Mouse (Mus musculus): Measurements from ENCODE around the gene Ivns1abp.
"Not testable (repeated sequence)": the region's sequence is repeated elsewhere in the genome, so short reads cannot be mapped to it uniquely, and the experiment has no call there.

The Ivns1abp gene

DNA sequence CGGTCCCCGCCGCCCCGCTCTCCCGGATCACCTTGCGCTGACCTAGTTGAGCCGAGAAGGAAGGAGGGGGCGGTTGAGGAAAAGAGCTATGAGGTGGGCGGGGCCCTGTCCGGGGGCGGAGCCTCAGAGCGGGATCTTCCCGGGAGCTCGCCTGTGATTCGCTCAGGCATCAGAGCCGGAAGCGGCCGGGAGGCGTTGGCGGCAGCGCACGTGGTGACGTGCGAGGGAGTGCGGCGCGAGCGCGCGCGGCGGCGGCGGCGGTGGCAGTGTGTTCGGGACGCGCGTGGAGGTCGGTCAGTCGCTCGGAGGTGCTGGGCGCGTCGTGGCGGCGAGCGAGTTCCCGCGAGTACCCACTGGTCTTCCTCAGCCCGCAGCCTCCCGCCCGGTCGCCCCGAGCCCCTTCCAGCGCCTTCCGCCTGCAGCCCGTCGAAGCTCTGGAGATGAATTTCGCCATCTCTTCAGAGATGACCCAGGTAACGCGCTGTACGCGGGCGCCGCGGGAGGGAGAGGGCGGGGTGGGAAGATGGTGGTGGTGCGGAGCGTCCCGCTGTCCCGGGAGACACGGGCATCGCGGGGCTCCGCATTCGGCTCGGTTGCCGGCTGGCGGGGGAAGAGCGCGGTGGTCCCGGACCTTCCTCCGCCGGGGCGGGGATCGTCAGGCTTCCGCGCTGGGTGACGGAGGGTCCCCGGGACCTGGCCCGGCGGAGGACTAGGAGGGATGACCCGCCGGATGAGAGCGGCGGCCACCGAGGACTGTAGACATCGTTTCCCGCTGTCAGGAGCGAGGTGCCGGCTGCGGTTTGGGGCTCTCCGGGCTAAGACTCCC lies at the start of gene Ivns1abp:
TSS of gene Ivns1abp (plus strand) at position 195 of the 826 bp plus-strand sequence.
- DNase-seq (ENCODE audit: low spot score): peak; percentile 95

DNA sequence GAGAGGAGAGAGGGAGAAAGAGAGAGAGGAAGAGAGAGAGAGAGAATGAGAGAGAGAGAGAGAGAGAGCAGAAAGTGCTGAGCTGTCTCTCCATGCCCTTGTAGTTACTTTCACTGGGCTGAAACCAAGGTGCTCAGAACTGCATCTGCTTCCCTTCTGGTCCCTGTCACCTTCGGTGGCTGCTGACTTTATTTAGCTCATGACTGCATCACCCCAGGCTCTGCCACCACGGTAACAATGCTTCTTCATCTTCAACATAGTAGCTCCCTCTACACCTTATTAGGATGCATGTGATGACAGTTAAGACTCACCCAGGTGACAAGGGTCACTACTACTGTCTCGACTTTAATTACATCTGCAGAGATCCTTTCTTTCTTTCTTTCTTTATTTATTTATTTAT lies 48.8 kb upstream of the Ivns1abp start:
- DNase-seq (ENCODE audit: low spot score): no peak

DNA sequence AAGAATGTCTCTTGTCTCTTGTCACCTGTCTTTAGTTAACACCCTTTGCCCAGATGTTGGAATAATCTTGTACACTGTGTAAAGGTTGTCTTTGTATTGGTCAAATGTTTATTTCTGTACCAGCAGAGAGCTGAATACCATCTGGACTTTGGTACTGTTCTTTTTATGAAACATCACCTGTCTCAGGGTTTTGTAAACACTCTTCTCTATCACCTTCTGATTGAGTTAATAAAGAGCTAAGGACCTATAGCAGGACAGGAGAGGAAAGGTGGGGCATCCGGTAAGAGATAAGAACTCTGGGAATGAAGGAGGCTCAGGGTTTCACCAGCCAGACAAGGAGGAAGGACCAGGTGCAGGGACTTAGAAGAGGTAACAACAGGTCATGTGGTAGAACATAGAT lies 47.7 kb upstream of the Ivns1abp start:
- no peak for DNase-seq (ENCODE audit: low spot score)

DNA sequence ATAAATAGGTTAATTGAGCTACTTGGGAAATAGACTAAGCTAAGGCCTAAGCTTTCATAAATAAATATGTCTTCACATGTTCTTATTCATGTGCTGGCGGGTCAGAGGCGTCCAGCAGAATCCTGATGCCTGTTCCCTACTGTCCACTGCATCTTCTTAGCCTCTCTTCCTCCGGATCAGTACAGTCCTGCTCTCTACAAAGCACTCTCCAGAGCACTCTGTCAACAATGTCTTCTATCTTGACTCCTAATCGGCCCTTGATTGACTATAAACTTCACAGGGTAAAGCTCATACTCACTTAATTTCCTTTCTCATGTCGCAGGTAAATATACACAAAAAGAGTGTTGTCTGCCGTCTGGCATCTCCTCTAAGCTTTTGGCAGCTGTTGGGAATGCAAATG lies 47.3 kb upstream of the Ivns1abp start:
- no peak for DNase-seq (ENCODE audit: low spot score)

DNA sequence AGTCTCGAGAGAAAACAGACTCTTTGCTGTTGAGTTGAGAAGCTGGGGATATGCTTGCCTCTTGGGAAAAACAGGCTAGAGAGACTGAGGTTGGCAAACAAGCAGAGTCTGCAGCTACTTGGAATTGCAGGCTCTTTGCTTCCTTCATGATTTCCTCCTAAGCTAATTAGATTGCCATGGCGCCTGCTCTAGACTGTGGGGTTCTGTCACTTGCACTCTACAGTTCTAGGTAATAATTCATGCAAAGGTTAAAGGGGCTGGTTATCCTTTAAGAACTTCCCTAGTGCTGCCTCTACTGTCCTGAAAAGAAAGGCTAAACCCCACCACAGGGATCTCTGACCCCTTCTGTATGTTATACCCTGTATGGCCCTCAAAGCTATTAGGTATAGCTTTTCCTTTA lies 46.7 kb upstream of the Ivns1abp start:
- DNase-seq (ENCODE audit: low spot score): no peak

DNA sequence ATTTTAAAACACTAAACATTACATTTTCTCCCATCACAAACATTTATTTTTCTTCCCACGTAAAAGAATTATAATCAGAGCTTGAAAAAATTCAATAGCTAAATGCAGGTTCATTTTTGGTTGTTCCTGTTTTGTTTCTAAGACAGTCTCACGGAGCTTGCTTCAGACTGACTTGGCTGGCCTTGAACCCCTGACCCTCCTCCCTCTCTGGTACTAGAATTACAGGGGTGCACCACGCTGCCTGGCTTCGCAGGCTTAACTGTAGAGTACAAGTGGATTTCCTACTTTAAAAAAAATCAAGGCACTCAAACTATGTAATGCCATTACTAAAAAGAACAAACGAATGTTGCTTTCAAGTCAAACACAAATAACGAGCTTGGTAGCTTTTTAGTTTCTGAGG lies 42.8 kb upstream of the Ivns1abp start:
- DNase-seq (ENCODE audit: low spot score): no peak

DNA sequence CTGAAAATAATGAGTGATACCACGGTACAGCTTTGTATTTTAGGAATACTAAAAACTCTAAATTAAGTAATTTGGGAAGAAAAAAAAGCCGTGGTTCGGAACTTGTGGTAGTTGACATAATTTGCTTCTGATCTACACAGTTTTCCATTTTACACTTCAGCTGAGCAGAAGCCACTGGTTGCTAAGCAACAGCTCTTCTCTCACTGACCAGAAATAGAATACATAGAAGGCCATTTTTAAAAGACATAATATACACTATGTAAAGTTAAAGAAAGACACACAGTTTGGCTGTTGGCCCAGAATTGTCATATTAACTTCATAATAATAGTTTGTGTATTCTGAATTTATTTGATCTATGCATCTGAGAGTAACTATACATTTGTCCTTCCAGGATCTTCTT lies 42.4 kb upstream of the Ivns1abp start:
- DNase-seq (ENCODE audit: low spot score): no peak

DNA sequence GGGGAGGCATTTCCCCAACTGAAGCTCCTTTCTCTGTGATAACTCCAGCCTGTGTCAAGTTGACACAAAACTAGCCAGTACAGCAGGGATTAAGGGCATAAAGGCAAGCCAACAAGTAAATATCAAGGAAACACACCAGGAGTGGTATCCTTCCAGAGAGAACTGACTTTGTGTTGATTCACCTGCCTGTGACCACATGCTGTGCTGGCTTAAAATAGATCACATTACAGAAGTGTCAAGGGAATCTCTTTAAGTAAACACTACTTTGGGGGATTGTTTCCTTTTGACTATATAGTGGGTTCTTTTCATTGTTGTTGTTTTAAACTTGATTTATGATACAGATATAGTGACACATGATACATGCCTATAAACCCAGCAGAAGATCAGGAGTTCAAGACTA lies 41.0 kb upstream of the Ivns1abp start:
- DNase-seq (ENCODE audit: low spot score): no peak

DNA sequence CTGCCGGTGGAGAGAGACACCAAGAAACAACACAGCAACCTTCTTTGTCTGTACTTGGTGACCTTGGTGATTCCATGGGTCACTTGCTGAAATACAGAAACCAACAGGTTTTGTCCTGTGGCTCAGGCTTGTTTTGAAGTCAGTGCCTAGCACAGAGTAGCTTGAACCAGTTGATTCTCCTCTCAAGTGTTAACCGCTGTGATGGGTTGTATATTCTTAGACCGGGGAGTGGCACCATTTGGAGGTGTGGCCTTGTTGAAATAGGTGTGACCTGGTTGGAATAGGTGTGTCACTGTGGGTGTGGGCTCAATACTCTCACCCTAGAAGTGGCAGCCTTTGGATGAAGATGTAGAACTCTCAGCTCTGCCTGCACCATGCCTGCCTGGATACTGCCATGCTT lies 39.3 kb upstream of the Ivns1abp start:
- not testable (repeated sequence) for DNase-seq (ENCODE audit: low spot score)

DNA sequence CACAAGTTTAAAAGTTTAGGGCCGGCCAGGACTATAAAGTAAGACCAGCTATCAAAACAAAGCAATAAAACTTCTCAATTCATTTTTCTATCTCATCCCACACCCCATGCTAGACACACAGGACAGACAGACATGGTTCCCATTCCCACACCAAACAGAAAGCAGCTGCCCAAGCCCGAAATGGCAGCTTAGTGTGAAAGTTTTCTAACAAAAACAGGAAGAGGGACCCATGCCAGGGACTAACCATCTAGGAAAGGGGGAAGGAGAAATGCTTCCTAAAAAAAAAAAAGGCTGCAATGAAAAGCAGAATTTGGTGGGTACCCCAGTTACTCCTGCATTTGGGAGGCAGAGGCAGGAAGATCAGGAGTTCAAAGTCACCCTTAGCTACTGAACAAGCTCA lies 37.2 kb upstream of the Ivns1abp start:
- DNase-seq (ENCODE audit: low spot score): no peak

DNA sequence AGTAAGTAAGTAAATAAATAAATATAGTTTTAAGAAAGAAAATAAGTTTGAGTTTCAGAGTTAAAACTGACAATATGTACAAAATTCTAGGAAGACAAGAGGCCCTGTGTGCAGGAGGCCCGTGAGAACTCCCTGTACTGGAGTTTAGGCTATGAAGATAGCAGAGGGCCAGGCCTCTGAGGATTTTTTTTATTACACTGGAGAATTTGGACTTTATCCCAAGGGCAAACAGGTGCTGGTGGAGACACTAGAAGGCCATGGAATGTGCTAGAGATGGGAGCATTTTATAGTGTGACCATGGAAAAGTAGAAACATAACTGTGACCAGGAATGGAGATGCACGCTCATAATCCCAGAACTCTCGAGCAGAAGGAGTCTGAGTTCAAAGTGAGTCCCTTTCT lies 36.5 kb upstream of the Ivns1abp start:
- no peak for DNase-seq (ENCODE audit: low spot score)

DNA sequence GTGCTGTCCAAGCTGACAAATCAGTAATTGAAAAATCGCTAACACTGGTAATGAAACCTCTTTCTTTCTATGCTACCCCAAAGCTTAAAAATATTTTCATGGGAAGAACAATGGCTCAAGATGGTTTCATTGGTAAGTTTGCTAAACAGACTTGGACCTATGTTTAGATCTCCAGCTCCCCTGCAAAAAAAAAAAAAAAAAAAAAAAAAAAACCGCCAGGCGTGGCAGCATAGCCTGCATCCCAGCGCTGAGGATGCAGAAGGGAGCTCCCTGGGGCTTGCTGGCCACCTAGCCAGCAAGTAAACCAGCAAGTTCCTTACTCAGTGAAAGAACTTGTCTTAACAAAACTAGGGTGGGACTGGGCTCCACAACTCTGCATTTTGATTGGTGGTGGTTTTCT lies 35.8 kb upstream of the Ivns1abp start:
- no peak for DNase-seq (ENCODE audit: low spot score)

DNA sequence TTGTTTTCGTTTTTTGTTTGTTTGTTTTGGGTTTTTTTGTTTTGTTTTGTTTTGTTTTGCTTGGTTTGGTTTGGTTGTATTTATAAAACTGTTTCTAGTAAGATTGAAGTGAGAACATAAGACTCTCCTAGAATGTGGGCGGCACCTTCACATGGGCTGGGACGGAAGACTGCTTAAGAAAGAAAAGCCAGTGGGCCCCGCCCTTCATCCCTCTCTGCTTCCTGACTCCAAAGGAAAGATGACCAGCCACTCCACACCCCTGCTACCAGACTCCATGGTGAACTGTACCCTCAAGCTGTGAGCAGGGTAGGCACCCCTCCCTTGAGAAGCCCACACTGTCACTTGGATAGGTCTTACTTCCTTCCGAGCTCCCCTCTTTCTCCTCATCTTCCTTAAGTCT lies 33.8 kb upstream of the Ivns1abp start:
- no peak for DNase-seq (ENCODE audit: low spot score)

DNA sequence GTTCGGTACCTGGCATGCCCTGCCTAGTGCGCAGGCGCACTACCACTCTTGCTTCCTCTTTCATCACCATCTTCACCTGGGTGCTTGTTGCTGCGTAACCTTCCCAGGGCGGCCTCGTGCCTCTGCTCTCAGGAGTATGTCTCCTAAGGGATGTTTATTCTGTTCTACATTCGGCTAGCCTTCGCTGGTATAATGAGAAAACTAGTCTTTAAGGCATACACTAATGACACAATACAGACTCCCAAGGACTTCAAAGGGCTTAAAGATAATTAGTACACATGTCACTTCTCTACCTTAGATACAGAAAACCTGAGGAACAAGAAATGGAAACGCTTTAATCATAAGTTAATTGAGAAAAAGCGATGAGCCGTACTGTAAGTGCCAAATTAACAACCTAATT lies 32.9 kb upstream of the Ivns1abp start:
- no peak for DNase-seq (ENCODE audit: low spot score)

DNA sequence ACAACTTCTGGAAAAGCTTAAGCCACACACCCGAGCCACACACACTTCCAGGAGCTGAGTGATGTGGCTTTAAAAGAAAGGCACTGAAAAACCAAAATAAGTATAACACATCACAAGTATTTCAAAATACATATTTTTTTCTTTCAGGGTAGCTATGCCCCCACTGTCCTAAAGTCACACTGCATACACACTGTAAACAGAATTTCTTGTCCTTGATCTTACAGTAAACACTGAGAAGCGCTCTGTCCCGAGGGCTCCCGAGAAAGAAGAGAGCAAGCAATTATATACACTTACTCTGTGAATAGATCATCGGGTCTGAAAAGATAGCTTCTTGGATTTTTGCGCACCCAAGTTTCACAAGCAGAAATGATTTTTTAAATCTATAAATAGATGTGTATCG lies 25.0 kb upstream of the Ivns1abp start:
- no peak for DNase-seq (ENCODE audit: low spot score)

DNA sequence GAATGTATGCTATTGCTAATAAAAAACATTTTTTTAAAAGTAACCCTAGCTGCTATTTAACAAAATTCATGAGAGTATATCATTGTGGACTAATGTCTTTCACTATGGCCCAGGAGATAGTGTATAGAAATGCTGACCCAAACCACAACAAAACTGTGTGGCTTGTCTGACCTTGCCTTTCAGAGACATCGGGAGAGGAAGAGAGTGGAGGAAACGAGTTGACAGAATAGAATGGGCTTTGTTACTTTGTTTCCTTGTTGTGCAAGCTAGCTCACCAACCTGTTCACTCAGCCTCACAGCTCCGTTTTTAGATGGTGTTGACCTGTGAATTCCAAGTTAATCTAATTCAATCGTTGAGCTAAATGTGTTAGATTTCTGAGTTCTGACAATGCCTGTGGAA lies 23.9 kb upstream of the Ivns1abp start:
- no peak for DNase-seq (ENCODE audit: low spot score)

DNA sequence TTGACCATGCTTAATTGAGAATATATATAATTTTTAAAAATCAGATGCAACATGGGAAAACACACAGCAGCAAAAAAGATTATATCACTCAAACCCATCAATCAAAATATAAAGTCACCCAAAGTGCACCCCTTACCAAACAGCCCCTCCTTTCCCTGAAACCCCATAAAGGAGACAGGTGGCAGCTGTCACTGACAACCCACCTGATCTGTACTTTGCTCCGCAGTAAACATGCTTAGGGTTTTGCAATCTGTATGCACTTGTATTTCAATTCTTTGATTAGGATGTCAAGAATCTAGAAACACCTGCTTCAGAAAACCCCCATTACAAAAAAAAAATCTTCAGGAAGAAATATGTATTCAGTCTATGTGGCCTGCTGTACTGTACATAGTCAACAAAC lies 18.9 kb upstream of the Ivns1abp start:
- no peak for DNase-seq (ENCODE audit: low spot score)

DNA sequence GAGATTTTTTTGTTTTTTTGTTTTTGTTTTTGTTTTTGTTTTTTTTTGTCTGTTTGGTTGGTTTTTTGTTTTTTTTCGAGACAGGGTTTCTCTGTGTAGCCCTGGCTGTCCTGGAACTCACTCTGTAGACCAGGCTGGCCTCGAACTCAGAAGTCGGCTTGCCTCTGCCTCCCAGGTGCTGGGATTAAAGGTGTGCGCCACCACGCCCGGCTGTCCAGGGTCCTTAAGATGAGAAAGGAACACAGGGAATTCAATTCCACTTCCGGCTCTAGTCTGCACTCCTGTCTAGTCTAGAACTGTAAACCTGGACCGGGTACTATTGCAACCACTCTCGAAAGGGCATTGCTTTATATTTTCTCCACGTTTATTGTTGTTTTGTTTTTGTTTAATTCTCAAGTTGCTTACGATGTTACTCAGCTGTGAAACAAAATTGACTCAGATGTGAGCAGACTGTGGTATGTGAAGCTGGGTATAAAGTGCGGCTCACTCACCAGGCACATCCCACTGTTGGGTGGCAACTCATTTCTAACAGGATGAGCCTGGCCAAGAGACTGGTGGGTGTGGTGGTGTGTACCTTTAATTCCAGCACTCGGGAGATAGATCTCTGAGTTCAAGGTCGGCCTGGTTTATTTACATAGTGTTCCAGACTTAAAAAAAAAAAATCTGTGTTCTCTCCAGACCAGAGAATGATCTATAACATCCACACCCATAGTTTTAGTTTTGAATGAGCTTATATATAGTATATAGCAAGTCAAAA lies 15.8 kb upstream of the Ivns1abp start:
- no peak for DNase-seq (ENCODE audit: low spot score)

DNA sequence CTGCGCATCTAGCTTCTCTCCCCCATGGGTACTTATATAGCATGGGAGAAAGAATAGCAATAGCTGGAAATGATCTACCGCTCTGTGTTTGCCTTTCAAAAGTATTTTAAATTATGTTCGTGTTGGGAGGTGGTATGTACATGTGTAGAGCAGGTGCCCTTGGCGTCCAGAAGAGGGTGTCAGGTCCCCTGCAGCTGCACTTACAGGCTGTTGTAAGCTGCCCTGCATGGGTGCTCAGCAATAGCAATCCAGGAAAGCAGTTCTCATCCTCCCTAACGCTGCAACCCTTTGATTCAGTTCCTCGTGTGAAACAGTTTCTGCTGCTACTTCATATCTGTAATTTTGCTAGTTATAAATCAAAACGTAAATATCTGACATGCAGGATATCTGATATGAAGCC lies 14.7 kb upstream of the Ivns1abp start:
- DNase-seq (ENCODE audit: low spot score): no peak

DNA sequence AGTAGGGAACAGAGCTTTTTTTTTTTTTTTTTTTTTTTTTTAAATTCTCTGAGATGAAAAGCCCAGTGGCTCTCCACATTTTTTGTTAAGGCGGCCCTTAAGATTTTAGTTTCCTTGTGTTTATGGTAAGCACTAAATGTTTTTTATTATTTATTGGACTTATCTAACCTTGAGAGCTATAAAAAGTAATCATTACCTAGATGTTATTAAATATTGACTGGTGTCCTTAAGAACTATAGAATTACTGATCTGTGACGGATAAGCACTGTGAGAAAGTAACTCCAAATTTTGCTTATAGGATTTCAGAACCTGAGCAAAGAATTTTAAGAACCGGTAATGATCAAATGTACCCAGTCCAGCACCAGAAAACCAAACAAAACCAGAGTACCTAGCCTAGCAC lies 11.5 kb upstream of the Ivns1abp start:
- no peak for DNase-seq (ENCODE audit: low spot score)

DNA sequence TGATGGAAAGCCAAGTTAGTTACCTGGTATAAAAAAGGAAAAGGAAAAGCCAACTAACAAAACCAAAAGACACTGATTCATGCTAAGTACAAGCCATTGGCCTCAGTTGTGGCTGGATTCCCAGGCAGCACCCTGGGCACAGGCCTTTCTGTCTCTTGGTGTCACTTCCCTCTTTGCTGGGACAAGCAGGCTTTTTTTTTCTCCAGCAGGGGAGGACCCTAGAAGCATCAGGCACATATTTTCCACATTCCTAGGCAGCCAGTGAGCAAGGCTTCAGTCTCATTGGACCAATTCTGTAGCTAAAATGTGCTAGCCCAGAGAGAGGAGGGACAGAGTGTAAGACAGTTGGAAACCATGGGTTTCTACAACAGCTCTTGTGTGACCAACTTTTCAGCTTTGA lies 6.0 kb upstream of the Ivns1abp start:
- no peak for DNase-seq (ENCODE audit: low spot score)

DNA sequence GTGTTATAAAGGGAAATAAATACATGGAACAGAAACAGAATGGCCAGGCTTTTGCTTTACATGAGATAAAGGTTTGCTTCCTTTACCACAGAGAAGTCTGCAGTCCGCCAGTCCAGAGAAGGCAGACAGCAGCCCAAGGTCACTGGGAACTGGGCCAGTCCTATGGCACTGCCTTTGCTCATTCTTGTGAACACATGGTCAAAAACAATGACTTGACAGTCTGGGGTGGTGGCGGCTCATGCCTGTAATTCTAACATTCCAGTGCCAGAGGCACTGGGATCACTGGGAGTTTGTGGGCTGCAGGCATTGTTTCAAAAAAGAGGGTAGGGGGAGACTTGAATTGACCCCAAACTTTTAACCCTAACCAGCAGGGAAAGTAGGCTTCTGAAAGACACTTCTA lies 5.3 kb upstream of the Ivns1abp start:
- DNase-seq (ENCODE audit: low spot score): no peak

DNA sequence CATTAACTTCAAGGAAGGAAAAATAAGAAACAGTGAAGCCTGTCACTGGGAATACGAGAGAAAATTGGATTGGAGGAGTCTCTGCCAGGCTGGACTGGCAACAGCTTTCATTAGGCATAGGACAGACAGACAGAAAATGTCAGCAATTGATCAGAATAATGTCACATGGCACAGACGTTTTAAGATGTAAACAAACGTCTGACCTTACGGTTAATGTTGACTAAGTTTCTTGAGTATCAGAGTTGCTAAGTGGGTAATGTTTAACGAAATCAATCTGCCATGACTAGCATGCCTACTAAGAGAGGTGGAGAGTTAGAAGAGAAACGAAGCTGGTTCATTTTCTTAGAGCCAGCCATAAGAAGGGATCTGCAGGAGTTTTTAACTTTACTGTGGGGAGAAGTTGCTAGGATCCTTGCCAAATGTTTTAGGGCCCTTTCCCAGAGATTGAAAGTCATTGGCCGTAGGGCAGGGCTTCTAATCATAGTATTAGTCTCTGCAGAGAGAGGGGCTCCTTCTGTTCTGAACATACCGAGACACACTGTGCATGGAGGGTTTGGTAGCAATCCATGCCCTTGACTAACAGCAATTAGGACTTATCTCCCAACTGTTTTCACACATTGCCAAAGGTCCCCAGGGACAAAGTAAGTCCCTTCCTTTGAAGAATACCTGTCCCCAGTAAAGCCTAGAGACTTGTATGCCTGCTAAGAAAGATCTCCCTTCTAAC lies 2.8 kb upstream of the Ivns1abp start:
- DNase-seq (ENCODE audit: low spot score): no peak
